Mouse (Mus musculus): ENCODE data around the gene Olfr66. TPM values are rescaled to one million over a fixed set of nuclear protein-coding genes. Genes with fewer than 3 reads are reported as not detected.

Gene Olfr66
- polyA plus RNA-seq, 1 experiment from 2014 or later, result not detected

DNA sequence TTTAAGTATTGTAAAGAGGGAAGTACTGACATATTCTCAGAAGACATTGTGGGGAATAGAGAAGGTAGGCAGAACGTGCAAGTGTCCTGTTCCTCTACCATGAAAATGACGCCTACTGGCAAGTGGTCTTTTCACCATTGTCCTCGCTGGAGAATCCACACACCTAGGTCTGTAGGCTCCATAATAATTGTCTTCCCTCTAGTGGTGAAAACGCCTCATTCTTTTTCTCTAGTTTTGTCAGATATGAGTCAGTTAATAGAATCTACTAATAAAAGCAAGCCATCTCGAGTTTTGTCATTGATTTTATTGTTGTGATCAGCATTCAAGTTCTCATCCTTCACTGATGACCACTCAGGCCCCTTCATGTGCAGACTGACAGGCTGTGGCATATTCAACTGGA, 11.6 kb downstream of the Olfr66 start:
- Histone ChIP-seq H3K4me1 (replicated peaks; ENCODE audit: control insufficient read depth, insufficient read depth, low read length) (no peaks in the 10 kb centered on the region), H3K4me2 (ENCODE audit: low read depth, low read length, severe bottlenecking) (no peak overlapping the region), H3K27ac (ENCODE audit: low read depth, low read length) (no peak overlapping the region), H3K27me3 (ENCODE audit: control insufficient read depth, insufficient read depth, low read length) (no peaks in the 10 kb centered on the region), H3K9me3 (ENCODE audit: control insufficient read depth, low read length) (no peaks in the 10 kb centered on the region), H3K9ac (ENCODE audit: low read length) (no peak overlapping the region), H3K4me3 (ENCODE audit: low read depth, low read length) (no peak overlapping the region), H3K36me3 (ENCODE audit: control insufficient read depth, insufficient read depth, low read length) (no peaks in the 10 kb centered on the region)
- ATAC-seq (replicated peaks; ENCODE audit: low FRiP score), result no peak
- DNase-seq (ENCODE audit: low spot score), result no peak
- 54% methylated on average over 5 of the region's 5 CpGs for WGBS

DNA sequence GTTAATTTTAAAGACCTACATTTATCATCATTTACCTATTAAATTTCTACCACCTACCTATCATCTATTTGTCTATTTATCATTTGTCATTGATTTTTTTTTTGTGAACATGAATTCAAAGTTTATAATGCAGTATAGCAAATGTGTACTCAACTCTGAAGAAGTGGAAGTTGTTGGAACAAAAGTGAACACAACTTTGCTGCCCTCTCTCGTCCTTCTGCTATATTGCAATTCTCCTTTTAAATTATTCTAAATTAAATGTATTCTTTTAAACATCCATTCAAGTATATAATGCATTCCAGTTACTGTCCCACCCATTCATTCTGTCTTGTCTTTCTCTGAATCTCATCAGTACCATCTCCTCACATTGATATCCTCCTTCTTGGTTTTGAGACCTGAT, 13.0 kb downstream of the Olfr66 start:
- Histone ChIP-seq H3K27me3 (ENCODE audit: control insufficient read depth, insufficient read depth, low read length) (no peaks in the 10 kb centered on the region), H3K4me1 (replicated peaks; ENCODE audit: control insufficient read depth, insufficient read depth, low read length) (no peaks in the 10 kb centered on the region), H3K4me3 (ENCODE audit: low read depth, low read length) (no peak overlapping the region), H3K27ac (ENCODE audit: low read depth, low read length) (no peak overlapping the region), H3K9ac (ENCODE audit: low read length) (no peak overlapping the region), H3K4me2 (ENCODE audit: low read depth, low read length, severe bottlenecking) (no peak overlapping the region), H3K9me3 (ENCODE audit: control insufficient read depth, low read length) (no peaks in the 10 kb centered on the region), H3K36me3 (ENCODE audit: control insufficient read depth, insufficient read depth, low read length) (no peaks in the 10 kb centered on the region)
- no peak for ATAC-seq (replicated peaks; ENCODE audit: low FRiP score)
- 9% methylated on average over 1 of the region's 1 CpGs for WGBS
- no peak for DNase-seq (ENCODE audit: low spot score)

DNA sequence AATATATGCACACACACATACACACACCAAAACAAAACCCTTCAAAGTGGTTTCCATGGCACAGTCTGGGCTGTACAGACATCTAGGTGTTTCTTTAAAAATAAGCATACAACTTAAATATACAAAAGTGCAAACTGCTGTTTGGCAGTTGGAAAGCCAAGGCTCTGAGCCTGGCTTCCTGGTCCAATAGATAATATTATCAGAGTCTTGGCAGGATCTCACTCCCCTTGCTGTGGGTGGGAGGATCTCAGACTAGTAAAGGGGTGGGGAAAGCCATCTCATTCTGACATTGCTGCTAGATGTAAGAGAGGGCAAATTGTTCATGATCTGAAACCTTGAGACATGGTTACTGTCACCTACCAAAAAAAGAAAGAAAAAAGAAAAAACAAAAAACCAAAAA, 15.4 kb downstream of the Olfr66 start:
- Histone ChIP-seq H3K27me3 (ENCODE audit: control insufficient read depth, insufficient read depth, low read length) (no peaks in the 10 kb centered on the region), H3K4me3 (ENCODE audit: low read depth, low read length) (no peak overlapping the region), H3K4me2 (ENCODE audit: low read depth, low read length, severe bottlenecking) (no peak overlapping the region), H3K9me3 (ENCODE audit: control insufficient read depth, low read length) (no peaks in the 10 kb centered on the region), H3K9ac (ENCODE audit: low read length) (no peak overlapping the region), H3K27ac (ENCODE audit: low read depth, low read length) (no peak overlapping the region), H3K36me3 (ENCODE audit: control insufficient read depth, insufficient read depth, low read length) (no peaks in the 10 kb centered on the region), H3K4me1 (replicated peaks; ENCODE audit: control insufficient read depth, insufficient read depth, low read length) (no peaks in the 10 kb centered on the region)
- no peak for ATAC-seq (replicated peaks; ENCODE audit: low FRiP score)
- DNase-seq (ENCODE audit: low spot score), result no peak

DNA sequence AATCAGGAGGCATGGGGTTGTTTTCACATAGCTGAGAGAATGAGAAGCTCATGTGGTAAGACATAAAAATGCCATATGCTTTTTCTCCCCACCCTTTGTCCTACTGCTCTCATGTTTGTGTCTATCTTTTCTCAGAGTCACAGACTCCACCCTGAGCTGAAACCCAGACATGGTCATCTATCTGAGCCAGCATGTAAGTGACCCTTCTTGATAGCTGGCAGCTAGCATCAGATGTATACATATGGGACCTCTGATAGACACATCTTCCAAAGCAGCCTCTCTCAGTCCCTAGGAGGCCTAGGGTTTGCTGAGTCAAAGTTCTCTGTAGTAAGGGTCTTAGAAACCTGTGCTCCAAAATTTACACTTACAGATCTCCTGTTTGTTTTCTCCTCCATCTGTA, 20.3 kb downstream of the Olfr66 start:
- ATAC-seq (replicated peaks; ENCODE audit: low FRiP score) (0 out of 2 replicates have a peak, but pooled peaks have one; percentile 18), DNase-seq (ENCODE audit: low spot score) (no peak)

DNA sequence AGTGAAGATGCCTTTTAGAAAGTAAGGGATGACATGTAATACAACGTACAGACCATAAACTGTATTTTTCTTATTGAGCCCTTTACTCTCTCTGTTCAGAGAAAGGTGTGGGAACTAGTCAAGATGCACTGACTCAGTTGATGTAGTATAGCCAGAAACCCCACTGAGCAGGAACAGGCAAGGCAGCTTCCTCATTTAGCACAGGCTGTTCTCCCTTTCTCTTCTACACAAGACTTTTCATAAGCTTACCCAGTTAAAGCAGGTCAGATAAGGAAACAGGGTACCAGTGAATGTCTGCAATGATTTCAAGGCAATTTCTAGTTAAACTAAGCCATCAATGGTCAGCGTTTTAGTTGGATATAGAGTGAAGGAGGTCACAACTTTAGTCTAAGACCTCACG, 24.5 kb downstream of the Olfr66 start:
- no peak for DNase-seq (ENCODE audit: low spot score)
- Histone ChIP-seq H3K27ac (ENCODE audit: low read depth, low read length) (no peak overlapping the region), H3K27me3 (ENCODE audit: control insufficient read depth, insufficient read depth, low read length) (no peaks in the 10 kb centered on the region), H3K36me3 (ENCODE audit: control insufficient read depth, insufficient read depth, low read length) (no peaks in the 10 kb centered on the region), H3K4me3 (ENCODE audit: low read depth, low read length) (no peak overlapping the region), H3K9me3 (ENCODE audit: control insufficient read depth, low read length) (no peaks in the 10 kb centered on the region), H3K4me2 (ENCODE audit: low read depth, low read length, severe bottlenecking) (no peak overlapping the region), H3K9ac (ENCODE audit: low read length) (no peak overlapping the region), H3K4me1 (replicated peaks; ENCODE audit: control insufficient read depth, insufficient read depth, low read length) (no peaks in the 10 kb centered on the region)
- 81% methylated on average over 3 of the region's 3 CpGs for WGBS
- ATAC-seq (replicated peaks; ENCODE audit: low FRiP score), result no peak

More for the DNA sequence above, 20.3 kb downstream of the Olfr66 start:
- H3K9ac ChIP-seq (ENCODE audit: low read length), result no peak overlapping the region
- no peak overlapping the region for H3K4me3 ChIP-seq (ENCODE audit: low read depth, low read length)
- H3K4me1 ChIP-seq (replicated peaks; ENCODE audit: control insufficient read depth, insufficient read depth, low read length), result no peaks in the 10 kb centered on the region
- H3K27ac ChIP-seq (ENCODE audit: low read depth, low read length), result no peak overlapping the region
- H3K4me2 ChIP-seq (ENCODE audit: low read depth, low read length, severe bottlenecking), result no peak overlapping the region
- no peaks in the 10 kb centered on the region for H3K27me3 ChIP-seq (ENCODE audit: control insufficient read depth, insufficient read depth, low read length)
- no peaks in the 10 kb centered on the region for H3K36me3 ChIP-seq (ENCODE audit: control insufficient read depth, insufficient read depth, low read length)
- no peaks in the 10 kb centered on the region for H3K9me3 ChIP-seq (ENCODE audit: control insufficient read depth, low read length)

DNA sequence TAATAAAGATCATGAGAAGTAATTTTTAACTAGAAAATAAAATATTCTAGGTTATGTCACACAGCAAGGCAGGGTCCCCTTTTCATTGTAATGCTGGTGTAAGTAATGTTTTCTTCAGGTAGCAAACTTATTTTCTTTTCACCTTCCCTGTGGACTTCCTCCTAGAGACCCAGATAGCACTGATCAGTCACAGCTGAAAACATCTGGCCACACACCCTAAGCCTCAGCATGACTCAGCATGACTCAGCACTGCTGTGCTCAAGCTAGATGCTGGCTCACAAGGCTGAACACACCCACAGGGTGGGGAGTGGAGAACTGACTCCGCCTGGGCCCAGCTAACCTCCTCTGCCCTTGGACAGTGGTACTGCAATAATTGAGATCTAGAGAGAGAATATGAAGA, 25.2 kb downstream of the Olfr66 start:
- WGBS, result 50% methylated on average over 1 of the region's 1 CpGs
- Histone ChIP-seq H3K4me1 (replicated peaks; ENCODE audit: control insufficient read depth, insufficient read depth, low read length) (no peaks in the 10 kb centered on the region), H3K9ac (ENCODE audit: low read length) (no peak overlapping the region), H3K27ac (ENCODE audit: low read depth, low read length) (no peak overlapping the region), H3K27me3 (ENCODE audit: control insufficient read depth, insufficient read depth, low read length) (no peaks in the 10 kb centered on the region), H3K9me3 (ENCODE audit: control insufficient read depth, low read length) (no peaks in the 10 kb centered on the region), H3K36me3 (ENCODE audit: control insufficient read depth, insufficient read depth, low read length) (no peaks in the 10 kb centered on the region), H3K4me2 (ENCODE audit: low read depth, low read length, severe bottlenecking) (no peak overlapping the region), H3K4me3 (ENCODE audit: low read depth, low read length) (no peak overlapping the region)
- DNase-seq (ENCODE audit: low spot score) (peak; percentile 60), ATAC-seq (replicated peaks; ENCODE audit: low FRiP score) (peak; percentile 56; the same call in 1 of the 2 replicates)

DNA sequence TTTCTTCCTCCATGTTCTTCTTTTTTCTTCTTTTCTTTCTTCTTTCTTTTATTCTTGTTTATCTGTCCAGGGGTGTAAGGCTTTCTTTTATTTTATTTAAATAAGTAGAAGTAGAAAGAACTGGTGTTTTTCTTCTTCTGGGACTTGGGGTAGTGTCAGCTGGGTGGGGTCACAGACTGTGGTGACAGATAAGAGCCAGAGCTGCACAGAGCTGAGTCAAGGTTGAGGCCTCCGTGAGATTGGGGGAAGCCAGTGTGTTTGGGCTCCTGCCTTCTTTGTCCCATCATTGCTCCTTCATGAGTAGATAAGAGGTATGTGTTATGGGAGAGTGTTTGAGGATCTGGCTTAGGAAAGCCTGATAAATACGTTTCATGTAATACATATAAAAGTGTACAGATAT, 27.0 kb downstream of the Olfr66 start:
- DNase-seq (ENCODE audit: low spot score) (no peak), ATAC-seq (replicated peaks; ENCODE audit: low FRiP score) (no peak)
- WGBS, result 75% methylated on average over 2 of the region's 2 CpGs
- no peaks in the 10 kb centered on the region for H3K36me3 ChIP-seq (ENCODE audit: control insufficient read depth, insufficient read depth, low read length)
- no peaks in the 10 kb centered on the region for H3K9me3 ChIP-seq (ENCODE audit: control insufficient read depth, low read length)
- no peak overlapping the region for H3K4me3 ChIP-seq (ENCODE audit: low read depth, low read length)
- H3K27ac ChIP-seq (ENCODE audit: low read depth, low read length), result no peak overlapping the region
- H3K4me2 ChIP-seq (ENCODE audit: low read depth, low read length, severe bottlenecking), result no peak overlapping the region
- H3K9ac ChIP-seq (ENCODE audit: low read length), result no peak overlapping the region
- no peaks in the 10 kb centered on the region for H3K4me1 ChIP-seq (replicated peaks; ENCODE audit: control insufficient read depth, insufficient read depth, low read length)
- H3K27me3 ChIP-seq (ENCODE audit: control insufficient read depth, insufficient read depth, low read length), result no peaks in the 10 kb centered on the region

DNA sequence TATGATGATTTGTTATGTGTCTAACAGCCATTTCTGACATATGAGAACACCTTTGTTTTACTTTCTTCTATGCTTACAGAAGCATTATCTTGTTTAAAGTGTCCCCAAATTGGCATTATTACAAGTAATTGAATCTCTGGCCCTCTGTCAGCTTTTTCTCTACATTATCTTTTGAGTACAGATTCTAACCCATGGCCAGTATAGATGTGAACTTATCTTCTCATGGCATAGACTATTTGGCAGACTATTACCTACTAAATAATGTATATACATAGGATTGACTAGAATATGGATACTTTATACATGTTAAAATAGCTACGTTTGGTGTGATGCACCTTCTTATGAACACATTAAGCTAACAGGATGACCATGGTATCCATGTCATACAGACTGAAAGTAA, 31.4 kb downstream of the Olfr66 start:
- WGBS, result 66% methylated on average over 1 of the region's 1 CpGs
- no peaks in the 10 kb centered on the region for H3K9me3 ChIP-seq (ENCODE audit: control insufficient read depth, low read length)
- ATAC-seq (replicated peaks; ENCODE audit: low FRiP score), result no peak
- H3K36me3 ChIP-seq (ENCODE audit: control insufficient read depth, insufficient read depth, low read length), result no peaks in the 10 kb centered on the region
- no peak overlapping the region for H3K4me3 ChIP-seq (ENCODE audit: low read depth, low read length)
- H3K27me3 ChIP-seq (ENCODE audit: control insufficient read depth, insufficient read depth, low read length), result no peaks in the 10 kb centered on the region
- no peak overlapping the region for H3K9ac ChIP-seq (ENCODE audit: low read length)
- H3K4me1 ChIP-seq (replicated peaks; ENCODE audit: control insufficient read depth, insufficient read depth, low read length), result no peaks in the 10 kb centered on the region
- DNase-seq (ENCODE audit: low spot score), result no peak
- no peak overlapping the region for H3K4me2 ChIP-seq (ENCODE audit: low read depth, low read length, severe bottlenecking)
- H3K27ac ChIP-seq (ENCODE audit: low read depth, low read length), result no peak overlapping the region

DNA sequence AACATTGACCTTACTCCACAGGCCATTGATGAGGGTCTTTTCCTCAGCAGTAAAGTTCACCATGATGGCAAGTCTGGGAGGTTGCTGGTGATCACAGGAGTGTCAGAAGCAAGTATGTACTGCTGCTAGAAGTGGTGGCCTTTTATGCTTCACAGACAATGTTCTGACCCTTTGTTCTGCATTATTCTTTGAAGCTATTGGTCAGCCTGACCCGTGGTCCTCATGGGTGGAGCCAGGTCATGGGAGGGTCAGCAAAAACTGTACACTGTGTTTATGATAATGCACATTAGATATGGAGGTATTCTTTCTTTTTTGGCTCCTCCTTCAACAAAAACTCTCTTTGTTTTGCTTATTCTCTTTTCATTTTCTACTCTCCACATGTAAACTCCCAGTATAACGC, 33.0 kb downstream of the Olfr66 start, which contains the start of gene Hbb-y:
TSS of gene Hbb-y (minus strand) at position 127 of the 400 bp plus-strand sequence.
- H3K9ac ChIP-seq (ENCODE audit: low read length), result no peak within 1 kb of the TSS
- 66% methylated on average over 2 of the region's 2 CpGs for WGBS
- DNase-seq (ENCODE audit: low spot score) (no peak), ATAC-seq (replicated peaks; ENCODE audit: low FRiP score) (peak; percentile 33; the same call in 1 of the 2 replicates)
- H3K4me3 ChIP-seq (ENCODE audit: low read depth, low read length), result no peak within 1 kb of the TSS
- no peaks in the 10 kb centered on the region for H3K36me3 ChIP-seq (ENCODE audit: control insufficient read depth, insufficient read depth, low read length)
- H3K4me2 ChIP-seq (ENCODE audit: low read depth, low read length, severe bottlenecking), result no peak within 1 kb of the TSS
- no peak within 1 kb of the TSS for H3K27ac ChIP-seq (ENCODE audit: low read depth, low read length)
- H3K9me3 ChIP-seq (ENCODE audit: control insufficient read depth, low read length), result no peaks in the 10 kb centered on the region
- H3K4me1 ChIP-seq (replicated peaks; ENCODE audit: control insufficient read depth, insufficient read depth, low read length), result no peaks in the 10 kb centered on the region
- no peaks in the 10 kb centered on the region for H3K27me3 ChIP-seq (ENCODE audit: control insufficient read depth, insufficient read depth, low read length)

Data from forebrain, embryonic 11.5 days (tissue).